10 mouse cellular contexts compared by ENCODE assay signal in genomic region chr6:17628701-17629455, GRCm38 (mm10). TPM values are rescaled to one million over a fixed set of nuclear protein-coding genes. Genes with fewer than 3 reads are reported as not detected.
A peak's percentile ranks its signal among the peaks of the same experiment; 100 is the strongest.
DNase-seq lines count a peak whose midpoint lies in the region; ATAC-seq and TF ChIP-seq lines count a peak whose summit lies in the region.
"Had no signal": no experiment of that assay in that cellular context is flagged by ENCODE, and none has a peak within 500 bp of the region (broad histone marks: within the 10 kb centered on the region; RNA-seq: fewer than 3 reads in every experiment).

No protein-coding gene starts in this region.

- H3K27ac ChIP-seq in forebrain, postnatal 0 days (ENCODE audit: low read depth, low read length), result peak overlapping the region; percentile 15; the same call in 1 of the 2 replicates
- no peak overlapping the region for H3K27ac ChIP-seq in forebrain, embryonic 11.5 days (ENCODE audit: low read depth, low read length)
- H3K27ac ChIP-seq in left cerebral cortex, adult 2 months, result peak overlapping the region; percentile 74
- H3K27ac ChIP-seq in CH12.LX (ENCODE audit: insufficient read depth, low read depth), result no peak overlapping the region
- H3K27ac ChIP-seq in heart, postnatal 0 days (ENCODE audit: low read depth), result peak overlapping the region; percentile 30; the same call in 1 of the 2 replicates
- H3K27ac ChIP-seq: liver, embryonic 14.5 days had no signal

- DNase-seq in forebrain, postnatal 0 days, result no peak
- no peak for DNase-seq in forebrain, embryonic 11.5 days (ENCODE audit: low spot score)
- peak in 1 of 2 experiments; percentile 14 for DNase-seq in left cerebral cortex, adult 2 months (ENCODE audit: extremely low spot score in 1 of 2, low spot score in 2 of 2)
- no peak for DNase-seq in left cerebral cortex, postnatal 4 days
- no peak for DNase-seq in CH12.LX (ENCODE audit: extremely low read depth)
- no peak for DNase-seq in heart, postnatal 0 days (ENCODE audit: low spot score)
- no peak for DNase-seq in ovary, postnatal 10 days (ENCODE audit: low spot score)
- DNase-seq in adrenal gland, adult 8-10 months, result no peak
- DNase-seq: spleen, adult 18-20 months had no signal

- no peak; the same call in 1 of the 2 replicates for ATAC-seq in forebrain, postnatal 0 days
- ATAC-seq in forebrain, embryonic 11.5 days (replicated peaks; ENCODE audit: low FRiP score), result no peak
- ATAC-seq in heart, postnatal 0 days (ENCODE audit: insufficient read depth, low read depth), result no peak

- in situ Hi-C loops in CH12.LX (cut with MboI; ENCODE audit: low pct_ligation_motif_present, low pct_unique_long_range_greater_than_20kb, low sequenced_read_pairs), result no loop called here

- H3K36me3 ChIP-seq in forebrain, postnatal 0 days (ENCODE audit: insufficient read depth), result no peaks in the 10 kb centered on the region
- H3K36me3 ChIP-seq in forebrain, embryonic 11.5 days (ENCODE audit: control insufficient read depth, insufficient read depth, low read length), result no peaks in the 10 kb centered on the region
- H3K36me3 ChIP-seq in CH12.LX (replicated peaks in 1 of 2; ENCODE audit: control insufficient read depth in 1 of 2, insufficient read depth in 1 of 2, low read length in 1 of 2), result no peaks in the 10 kb centered on the region
- no peaks in the 10 kb centered on the region for H3K36me3 ChIP-seq in heart, postnatal 0 days (replicated peaks; ENCODE audit: control insufficient read depth, insufficient read depth, low read length)

- no peak for TF ChIP-seq CTCF in forebrain, postnatal 0 days (IDR thresholded peaks at IDR 0.05; ENCODE audit: low read depth)
- TF ChIP-seq CTCF in left cerebral cortex, adult 2 months (IDR thresholded peaks at IDR 0.05), result no peak
- no peak for TF ChIP-seq CTCF in CH12.LX (conservative IDR thresholded peaks at IDR 0.05 in 1 of 2, IDR thresholded peaks at IDR 0.05 in 1 of 2; ENCODE audit: low read depth in 2 of 2, low read length in 2 of 2)
- no peak for TF ChIP-seq CTCF in heart, postnatal 0 days (IDR thresholded peaks at IDR 0.05; ENCODE audit: low read depth)

- H3K79me2 ChIP-seq in CH12.LX (replicated peaks; ENCODE audit: control insufficient read depth, extremely low read depth, insufficient read depth, poor library complexity, severe bottlenecking), result no peaks in the 10 kb centered on the region

- TF ChIP-seq POLR2A in CH12.LX (IDR thresholded peaks at IDR 0.05; ENCODE audit: low read depth, low read length), result no peak

- no peak for TF ChIP-seq EP300 in CH12.LX (IDR thresholded peaks at IDR 0.05; ENCODE audit: low read length)
- TF ChIP-seq EP300 in heart, postnatal 0 days (IDR thresholded peaks at IDR 0.05; ENCODE audit: low read depth), result no peak

- 58% methylated on average over 6 of the region's 6 CpGs for WGBS in forebrain, postnatal 0 days
- WGBS in forebrain, embryonic 11.5 days, result 69% methylated on average over 6 of the region's 6 CpGs
- WGBS in heart, postnatal 0 days, result 57% methylated on average over 6 of the region's 6 CpGs

- dilution Hi-C loops in CH12.LX (cut with MboI; ENCODE audit: extremely low pct_ligation_motif_present, extremely low pct_unique_long_range_greater_than_20kb, low sequenced_read_pairs), result no loop called here

- H3K4me3 ChIP-seq in forebrain, postnatal 0 days (ENCODE audit: low read depth, low read length), result no peak overlapping the region
- H3K4me3 ChIP-seq in forebrain, embryonic 11.5 days (ENCODE audit: low read depth, low read length), result no peak overlapping the region
- no peak overlapping the region for H3K4me3 ChIP-seq in left cerebral cortex, adult 2 months
- no peak overlapping the region for H3K4me3 ChIP-seq in CH12.LX (replicated peaks in 1 of 3; ENCODE audit: low read depth in 2 of 3, low read length in 2 of 3, poor library complexity in 1 of 3)
- no peak overlapping the region for H3K4me3 ChIP-seq in heart, postnatal 0 days (ENCODE audit: low read depth, low read length)

- no peaks in the 10 kb centered on the region for H3K27me3 ChIP-seq in forebrain, postnatal 0 days (ENCODE audit: insufficient read depth, low read length)
- no peaks in the 10 kb centered on the region for H3K27me3 ChIP-seq in forebrain, embryonic 11.5 days (ENCODE audit: control insufficient read depth, insufficient read depth, low read length)
- H3K27me3 ChIP-seq in CH12.LX (replicated peaks), result no peaks in the 10 kb centered on the region
- H3K27me3 ChIP-seq in heart, postnatal 0 days (ENCODE audit: control insufficient read depth, insufficient read depth, low read length), result no peaks in the 10 kb centered on the region

- TF ChIP-seq RAD21 in CH12.LX (IDR thresholded peaks at IDR 0.05; ENCODE audit: low read depth, low read length), result no peak

- H3K4me2 ChIP-seq in forebrain, postnatal 0 days (ENCODE audit: low read depth), result no peak overlapping the region
- H3K4me2 ChIP-seq in forebrain, embryonic 11.5 days (ENCODE audit: low read depth, low read length, severe bottlenecking), result no peak overlapping the region
- H3K4me2 ChIP-seq in CH12.LX (ENCODE audit: insufficient read depth, low read depth, poor library complexity, severe bottlenecking), result peak overlapping the region; percentile 60
- no peak overlapping the region for H3K4me2 ChIP-seq in heart, postnatal 0 days (ENCODE audit: low read depth, low read length)

- intact Hi-C loops in left cerebral cortex, adult 2 months (cut with DNase I), result no loop called here
- intact Hi-C loops in left cerebral cortex, postnatal 4 days (cut with DNase I), result no loop called here

- H3K9me3 ChIP-seq in forebrain, postnatal 0 days (ENCODE audit: low read length), result no peaks in the 10 kb centered on the region
- H3K9me3 ChIP-seq in forebrain, embryonic 11.5 days (ENCODE audit: control insufficient read depth, low read length), result no peaks in the 10 kb centered on the region
- H3K9me3 ChIP-seq in CH12.LX (replicated peaks; ENCODE audit: low read length), result no peaks in the 10 kb centered on the region
- no peaks in the 10 kb centered on the region for H3K9me3 ChIP-seq in heart, postnatal 0 days (replicated peaks; ENCODE audit: control insufficient read depth, low read length)

- H3K4me1 ChIP-seq in forebrain, postnatal 0 days (ENCODE audit: insufficient read depth), result no peaks in the 10 kb centered on the region
- H3K4me1 ChIP-seq in forebrain, embryonic 11.5 days (replicated peaks; ENCODE audit: control insufficient read depth, insufficient read depth, low read length), result no peaks in the 10 kb centered on the region
- peaks cover 15 to 35% of the 10 kb centered on the region in 2 experiments for H3K4me1 ChIP-seq in CH12.LX (ENCODE audit: control insufficient read depth in 1 of 2, insufficient read depth in 2 of 2)
- peaks cover 4% of the 10 kb centered on the region; the same call in 1 of the 2 replicates for H3K4me1 ChIP-seq in heart, postnatal 0 days (ENCODE audit: control insufficient read depth, insufficient read depth)

- no peak overlapping the region for H3K9ac ChIP-seq in forebrain, postnatal 0 days
- no peak overlapping the region for H3K9ac ChIP-seq in forebrain, embryonic 11.5 days (ENCODE audit: low read length)
- peak overlapping the region; percentile 60 for H3K9ac ChIP-seq in CH12.LX (ENCODE audit: insufficient read depth, low read depth)
- no peak overlapping the region for H3K9ac ChIP-seq in heart, postnatal 0 days (replicated peaks; ENCODE audit: low read depth, low read length)
- H3K9ac ChIP-seq: liver, embryonic 14.5 days had no signal

TF ChIP-seq in CH12.LX, 34 proteins besides CTCF, POLR2A, EP300 and RAD21:
- TF ChIP-seq MAFK (IDR thresholded peaks at IDR 0.05; ENCODE audit: insufficient replicate concordance, low read length) (peak; percentile 84), JUN (IDR thresholded peaks at IDR 0.05; ENCODE audit: insufficient read depth, low read depth, low read length) (no peak)
TF ChIP-seq in CH12.LX: peak in this region for 1.

RNA-seq across cellular contexts. Expression of gene Capza2, which starts 7.2 kb away (rescaled TPM):
- 204 and 233 TPM in 2 replicates for total RNA-seq in forebrain, postnatal 0 days (2014; rRNA removed)
- polyA plus RNA-seq in forebrain, postnatal 0 days (2015; fragmentation: Nextera tagmentation; extraction: Ambion mirVana), result 268 and 280 TPM in 2 replicates
- 242 and 251 TPM in 2 replicates for polyA plus RNA-seq in forebrain, embryonic 11.5 days (2014; fragmentation: Nextera tagmentation; extraction: Ambion mirVana)
- total RNA-seq in left cerebral cortex, adult 2 months (2021), result 100 to 1,000 TPM; 208 to 223 TPM
- 100 to 1,000 TPM; 200 to 204 TPM for total RNA-seq in left cerebral cortex, postnatal 4 days (2021)
- total RNA-seq in CH12.LX (2012; rRNA removed) (64.9 and 81.2 TPM in 2 replicates), CH12.LX (2014; rRNA removed) (277 and 305 TPM in 2 replicates)
- 171 and 212 TPM in 2 replicates for polyA plus RNA-seq in CH12.LX (2012; ENCODE audit: insufficient read length, low read depth)
- total RNA-seq in heart, postnatal 0 days (2014; rRNA removed; ENCODE audit: low replicate concordance), result 141 and 142 TPM in 2 replicates
- polyA plus RNA-seq in heart, postnatal 0 days (2015; fragmentation: Nextera tagmentation; extraction: Ambion mirVana), result 217 and 222 TPM in 2 replicates
- 100 to 1,000 TPM; 123 to 141 (median 129) TPM for total RNA-seq in adrenal gland, adult 8-10 months (2022)

Comparison
In these comparisons a context has a peak if more than half of its experiments do, and no peak if none do; other contexts are left out.
1. H3K27ac ChIP-seq: peak in forebrain, postnatal 0 days (single experiment), left cerebral cortex, adult 2 months (single experiment) and heart, postnatal 0 days (single experiment); none in forebrain, embryonic 11.5 days (single experiment) and CH12.LX (single experiment).